Mouse (Mus musculus): ENCODE data around the gene Olfr235. TPM values are rescaled to one million over a fixed set of nuclear protein-coding genes. Genes with fewer than 3 reads are reported as not detected.
"Not testable (repeated sequence)": the region's sequence is repeated elsewhere in the genome, so short reads cannot be mapped to it uniquely, and the experiment has no call there.

Olfr235 gene
- not detected for total RNA-seq (2021)
- long read RNA-seq, experiment 1: 0 reads
- long read RNA-seq, experiment 2: 0 reads

DNA sequence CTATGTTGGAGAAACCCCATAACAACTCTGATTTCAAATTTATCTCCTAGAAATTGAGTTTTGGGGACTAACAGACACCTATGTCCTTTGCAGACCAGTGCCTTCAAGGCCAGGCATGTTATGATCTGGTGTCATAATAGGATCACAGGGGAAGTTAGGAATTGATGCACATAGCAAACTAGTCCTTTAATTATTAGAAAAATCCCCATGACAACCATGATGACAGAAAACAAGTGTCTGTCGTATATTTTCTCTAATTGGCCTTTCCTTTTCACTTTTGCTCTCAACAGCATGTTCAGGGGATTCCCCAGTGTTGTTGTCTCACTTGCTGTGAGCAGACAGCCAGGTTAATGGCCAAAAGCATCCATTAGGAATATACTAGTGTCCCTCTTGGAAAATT, at the start of gene Olfr235:
Gene Olfr235, plus strand, starts transcription at position 301 of the 400 bp plus-strand sequence.
- intact Hi-C loops (cut with DNase I): no loop called here

DNA sequence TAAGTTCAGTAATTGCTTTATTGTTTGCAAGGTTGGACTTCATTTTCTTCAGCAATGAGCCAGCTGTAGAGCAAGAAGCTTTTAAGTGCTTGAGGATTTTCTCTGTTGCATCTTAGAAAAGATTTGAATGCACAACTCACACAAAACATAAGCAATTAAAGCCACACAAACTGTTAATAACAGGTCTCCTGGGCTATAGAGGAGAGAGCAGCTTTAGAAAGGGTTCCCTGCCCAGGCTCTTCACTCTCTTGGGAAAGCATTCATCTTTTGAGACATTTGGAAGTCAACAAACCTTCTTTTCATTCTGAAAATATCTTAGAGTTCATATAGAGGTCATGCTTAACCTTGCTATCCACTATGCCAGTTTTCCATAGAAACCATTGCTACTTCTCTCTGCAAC, 28.3 kb upstream of the Olfr235 start, which contains the start of gene Olfr1432:
Gene Olfr1432, minus strand, starts transcription at position 101 of the 400 bp plus-strand sequence.
- intact Hi-C loops (cut with DNase I); DNase-seq: not testable (repeated sequence)

More for the DNA sequence above, at the start of gene Olfr235:
- DNase-seq: no peak

DNA sequence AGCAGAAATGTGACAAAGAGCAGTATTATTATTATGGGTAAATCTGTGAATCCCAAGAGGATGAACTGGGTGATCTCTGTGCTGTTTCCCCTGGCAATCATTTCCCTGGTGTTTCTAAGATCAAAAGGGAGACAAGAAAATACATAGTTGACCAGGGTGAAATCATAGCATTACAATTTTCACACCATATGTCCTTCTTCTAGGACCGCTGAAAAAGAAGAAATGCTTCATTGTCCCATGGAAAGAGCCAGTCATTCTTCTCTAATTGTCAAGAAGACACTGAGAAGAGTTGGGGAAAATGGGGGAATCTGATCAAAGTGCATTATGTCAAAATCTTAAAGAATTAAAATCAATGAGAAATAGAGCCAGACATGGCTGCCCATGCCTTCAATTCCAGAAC, 19.3 kb upstream of the Olfr235 start, which contains the start of gene Olfr262:
Gene Olfr262, minus strand, starts transcription at position 101 of the 400 bp plus-strand sequence.
- intact Hi-C loops (cut with DNase I): no loop called here
- no peak for DNase-seq

DNA sequence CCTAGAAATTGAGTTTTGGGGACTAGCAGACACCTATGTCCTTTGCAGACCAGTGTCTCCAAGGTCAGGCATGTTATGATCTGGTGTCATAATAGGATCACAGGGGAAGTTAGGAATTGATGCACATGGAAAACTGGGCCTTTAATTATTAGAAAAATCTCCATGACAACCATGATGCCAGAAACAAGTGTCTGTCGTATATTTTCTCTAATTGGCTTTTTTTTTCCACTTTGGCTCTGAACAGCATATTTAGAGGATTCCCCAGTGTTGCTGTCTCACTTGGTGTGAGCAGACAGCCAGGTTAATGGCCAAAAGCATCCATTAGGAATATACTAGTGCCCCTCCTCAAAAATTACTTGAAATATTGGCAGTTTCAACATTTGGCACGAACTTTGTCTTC, 18.7 kb downstream of the Olfr235 start, which contains the start of gene Olfr1434:
Gene Olfr1434, plus strand, starts transcription at position 301 of the 400 bp plus-strand sequence.
- intact Hi-C loops (cut with DNase I): no loop called here
- DNase-seq: no peak

DNA sequence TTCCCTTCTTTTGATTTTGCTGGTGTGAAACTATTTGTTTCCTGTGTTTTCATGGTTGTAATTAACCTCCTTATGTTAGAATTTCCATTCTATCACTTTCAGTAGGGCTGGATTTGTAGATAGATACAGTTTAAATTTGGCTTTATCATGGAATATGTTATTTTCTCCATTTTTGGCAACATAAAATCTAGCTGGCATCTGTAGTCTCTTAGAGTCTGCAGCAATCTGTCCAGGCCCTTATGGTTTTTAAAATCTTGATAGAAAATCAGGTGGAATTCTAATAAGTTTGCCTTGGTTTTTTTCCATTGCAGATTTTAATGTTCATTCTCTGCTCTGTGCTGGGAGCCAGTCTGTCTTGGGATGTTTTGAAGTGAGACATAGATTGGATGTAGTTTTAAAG, 32.1 kb downstream of the Olfr235 start:
- intact Hi-C loops (cut with DNase I): no loop called here
- no peak for DNase-seq

DNA sequence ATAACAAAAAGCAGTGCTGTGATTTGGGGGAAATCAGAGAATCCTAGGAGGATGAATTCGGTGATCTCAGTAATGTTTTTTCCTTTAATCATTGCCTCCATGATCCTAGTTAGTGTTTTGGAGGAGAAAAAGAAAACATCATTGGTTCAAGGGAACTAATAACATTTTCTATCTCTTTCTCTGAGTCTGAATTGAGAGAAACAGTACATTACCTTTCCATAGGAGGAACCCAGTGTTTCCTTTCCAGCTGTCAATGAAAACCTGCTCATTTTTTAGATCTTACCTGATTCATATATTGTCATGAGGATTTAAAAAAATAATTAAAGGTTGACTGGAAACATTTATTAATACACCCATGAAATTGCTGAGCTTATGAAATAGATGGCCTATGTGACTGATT, 38.2 kb downstream of the Olfr235 start, which contains the start of gene Olfr1436:
Gene Olfr1436, minus strand, starts transcription at position 101 of the 400 bp plus-strand sequence.
- DNase-seq; intact Hi-C loops (cut with DNase I): not testable (repeated sequence)

Other genes with a start within 250 kb of the Olfr235 start
- gene Olfr1423, start 219.7 kb upstream of the Olfr235 start, total RNA-seq (2021): not detected
- not detected for gene Olfr1424, start 198.3 kb upstream of the Olfr235 start, total RNA-seq (2021)
- gene Olfr1425, start 183.3 kb upstream of the Olfr235 start, total RNA-seq (2021): not detected
- gene Olfr1426, start 169.0 kb upstream of the Olfr235 start, total RNA-seq (2021): not detected
- gene Olfr1427, start 157.7 kb upstream of the Olfr235 start, total RNA-seq (2021): not detected
- gene Olfr1428, start 145.1 kb upstream of the Olfr235 start, total RNA-seq (2021): not detected
- gene Olfr76, start 137.8 kb upstream of the Olfr235 start, total RNA-seq (2021): not detected
- not detected for gene Olfr1555-ps1, start 90.9 kb upstream of the Olfr235 start, total RNA-seq (2021)
- gene Olfr1431, start 60.4 kb upstream of the Olfr235 start, total RNA-seq (2021): not detected
- gene Olfr1432, start 28.4 kb upstream of the Olfr235 start, total RNA-seq (2021): not detected
- not detected for gene Olfr262, start 19.4 kb upstream of the Olfr235 start, total RNA-seq (2021)
- not detected for gene Olfr1434, start 18.8 kb downstream of the Olfr235 start, total RNA-seq (2021)
- not detected for gene Olfr1436, start 38.1 kb downstream of the Olfr235 start, total RNA-seq (2021)
- gene Olfr1437, start 64.1 kb downstream of the Olfr235 start, total RNA-seq (2021): not detected
- not detected for gene Olfr1438-ps1, start 74.9 kb downstream of the Olfr235 start, total RNA-seq (2021)
- not detected for gene Olfr1440, start 126.2 kb downstream of the Olfr235 start, total RNA-seq (2021)
- not detected for gene Olfr1441, start 156.4 kb downstream of the Olfr235 start, total RNA-seq (2021)
- not detected for gene Pfpl, start 166.9 kb downstream of the Olfr235 start, total RNA-seq (2021)
- gene Mpeg1, start 199.7 kb downstream of the Olfr235 start, total RNA-seq (2021): 1 to 10 TPM; 6.6 to 7.1 TPM
- gene Dtx4, start 240.4 kb downstream of the Olfr235 start, total RNA-seq (2021): 1 to 10 TPM; 7.6 to 9.7 TPM

Measured in heart, postnatal 14 days (tissue).